11 mouse cellular contexts compared by ENCODE assay signal in the genomic region with DNA sequence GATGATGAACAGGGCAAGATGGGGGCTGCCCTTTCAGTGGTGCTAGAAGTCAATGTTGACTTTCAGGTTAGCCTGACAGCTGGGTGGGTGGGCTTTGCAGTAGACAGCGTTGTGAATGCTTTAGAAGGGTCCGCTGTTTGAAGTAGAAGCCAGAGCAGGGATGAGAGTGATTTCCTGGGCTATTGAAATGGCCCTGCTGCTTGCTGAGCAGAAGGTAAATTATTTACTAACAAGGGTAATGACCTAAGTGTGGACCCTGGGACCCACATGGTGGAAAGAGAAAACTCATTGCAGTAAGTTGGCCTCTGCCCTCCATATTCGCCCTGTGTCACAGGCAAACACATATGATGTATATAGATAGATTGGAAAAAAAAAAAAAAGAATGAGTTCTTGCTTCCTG. TPM values are rescaled to one million over a fixed set of nuclear protein-coding genes. Genes with fewer than 3 reads are reported as not detected.
A peak's percentile ranks its signal among the peaks of the same experiment; 100 is the strongest.
DNase-seq lines count a peak whose midpoint lies in the region; ATAC-seq and TF ChIP-seq lines count a peak whose summit lies in the region.
"Had no signal": no experiment of that assay in that cellular context is flagged by ENCODE, and none has a peak within 500 bp of the region (broad histone marks: within the 10 kb centered on the region; RNA-seq: fewer than 3 reads in every experiment).

No protein-coding gene starts in this region.

- no peak for ATAC-seq in embryonic facial prominence, embryonic 14.5 days (ENCODE audit: low read depth)
- no peak for ATAC-seq in forebrain, embryonic 15.5 days (replicated peaks)
- no peak for ATAC-seq in midbrain, postnatal 0 days (ENCODE audit: low FRiP score)

- 0 out of 2 replicates have a peak overlapping the region, but pooled peaks have one; percentile 2 for H3K9ac ChIP-seq in embryonic facial prominence, embryonic 14.5 days (ENCODE audit: low read depth, low read length)
- H3K9ac ChIP-seq in forebrain, embryonic 15.5 days (replicated peaks) = peak overlapping the region; percentile 26
- H3K9ac ChIP-seq in midbrain, postnatal 0 days (replicated peaks; ENCODE audit: low read length, poor library complexity, severe bottlenecking) = 0 out of 2 replicates have a peak overlapping the region, but pooled peaks have one; percentile 8

- H3K27ac ChIP-seq in embryonic facial prominence, embryonic 14.5 days (replicated peaks; ENCODE audit: low read depth, low read length) = no peak overlapping the region
- H3K27ac ChIP-seq in forebrain, embryonic 15.5 days (replicated peaks) = no peak overlapping the region
- H3K27ac ChIP-seq in midbrain, postnatal 0 days (ENCODE audit: low read depth, low read length) = no peak overlapping the region

- peaks cover 15% of the 10 kb centered on the region; the same call in 1 of the 2 replicates for H3K9me3 ChIP-seq in embryonic facial prominence, embryonic 14.5 days (ENCODE audit: control insufficient read depth, low read length)
- no peaks in the 10 kb centered on the region for H3K9me3 ChIP-seq in forebrain, embryonic 15.5 days
- no peaks in the 10 kb centered on the region for H3K9me3 ChIP-seq in midbrain, postnatal 0 days (ENCODE audit: low read length)

- DNase-seq in embryonic facial prominence, embryonic 14.5 days (ENCODE audit: low spot score) = no peak
- peak; percentile 50 for DNase-seq in kidney, postnatal 14 days
- no peak for DNase-seq in midbrain, postnatal 0 days (ENCODE audit: low spot score)
- no peak for DNase-seq in left cerebral cortex, postnatal 10 days (ENCODE audit: extremely low spot score in 1 of 2, low spot score in 2 of 2)
- DNase-seq in embryo, embryonic 9.5 days (ENCODE audit: extremely low spot score) = no peak
- no peak for DNase-seq in cerebellum, postnatal 25 days
- DNase-seq: adrenal gland, adult 8-10 months; right cerebral cortex, postnatal 25 days had no signal

- intact Hi-C loops in left cerebral cortex, postnatal 10 days (cut with DNase I) = no loop called here

- no peak overlapping the region for H3K4me3 ChIP-seq in embryonic facial prominence, embryonic 14.5 days (ENCODE audit: low read depth, low read length)
- peak overlapping the region; percentile 81; the same call in 1 of the 2 replicates for H3K4me3 ChIP-seq in forebrain, embryonic 15.5 days
- no peak overlapping the region; the same call in 1 of the 2 replicates for H3K4me3 ChIP-seq in midbrain, postnatal 0 days (ENCODE audit: low read depth, low read length)

- TF ChIP-seq CTCF in midbrain, postnatal 0 days (IDR thresholded peaks at IDR 0.05) = no peak

- no peak overlapping the region for H3K4me2 ChIP-seq in embryonic facial prominence, embryonic 14.5 days (ENCODE audit: low read depth, low read length)
- H3K4me2 ChIP-seq in forebrain, embryonic 15.5 days (replicated peaks) = peak overlapping the region; percentile 80
- peak overlapping the region; percentile 82 for H3K4me2 ChIP-seq in midbrain, postnatal 0 days (ENCODE audit: low read depth, low read length, poor library complexity, severe bottlenecking)

- H3K36me3 ChIP-seq in embryonic facial prominence, embryonic 14.5 days (ENCODE audit: control insufficient read depth, insufficient read depth, low read length) = peaks cover 36% of the 10 kb centered on the region
- peaks cover 29% of the 10 kb centered on the region for H3K36me3 ChIP-seq in forebrain, embryonic 15.5 days
- peaks cover 31% of the 10 kb centered on the region for H3K36me3 ChIP-seq in midbrain, postnatal 0 days (ENCODE audit: insufficient read depth, low read length)

- 85% methylated on average over 3 of the region's 3 CpGs for WGBS in embryonic facial prominence, embryonic 14.5 days
- 85% methylated on average over 3 of the region's 3 CpGs for WGBS in forebrain, embryonic 15.5 days
- 78% methylated on average over 3 of the region's 3 CpGs for WGBS in midbrain, postnatal 0 days

- 0 out of 2 replicates have a peak, but pooled peaks cover 14% of the 10 kb centered on the region for H3K4me1 ChIP-seq in embryonic facial prominence, embryonic 14.5 days (ENCODE audit: control insufficient read depth, insufficient read depth, low read length)
- H3K4me1 ChIP-seq in forebrain, embryonic 15.5 days = peaks cover 30% of the 10 kb centered on the region
- H3K4me1 ChIP-seq in midbrain, postnatal 0 days (ENCODE audit: insufficient read depth, low read length) = peaks cover 16% of the 10 kb centered on the region

- no peaks in the 10 kb centered on the region for H3K27me3 ChIP-seq in embryonic facial prominence, embryonic 14.5 days (replicated peaks; ENCODE audit: control insufficient read depth, insufficient read depth, low read length)
- H3K27me3 ChIP-seq in forebrain, embryonic 15.5 days = no peaks in the 10 kb centered on the region
- no peaks in the 10 kb centered on the region for H3K27me3 ChIP-seq in midbrain, postnatal 0 days (ENCODE audit: insufficient read depth, low read length)

RNA-seq across cellular contexts. Expression of a gene that starts 2.3 kb away (rescaled TPM):
- 24.4 and 28.2 TPM in 2 replicates for polyA plus RNA-seq in embryonic facial prominence, embryonic 14.5 days (2014; fragmentation: Nextera tagmentation; extraction: Ambion mirVana)
- 60.9 and 67.5 TPM in 2 replicates for polyA plus RNA-seq in forebrain, embryonic 15.5 days (2015; fragmentation: Nextera tagmentation; extraction: Ambion mirVana)
- total RNA-seq in midbrain, postnatal 0 days (2014; rRNA removed) = 84.7 and 101 TPM in 2 replicates
- polyA plus RNA-seq in midbrain, postnatal 0 days (2015; fragmentation: Nextera tagmentation; extraction: Ambion mirVana) = 52.8 and 55.6 TPM in 2 replicates
- 10 to 100 TPM; 50.3 to 51.0 TPM for total RNA-seq in left cerebral cortex, postnatal 10 days (2021)

RNA-seq across cellular contexts. Expression of a gene that starts 14.2 kb away (rescaled TPM):
- polyA plus RNA-seq in embryonic facial prominence, embryonic 14.5 days (2014; fragmentation: Nextera tagmentation; extraction: Ambion mirVana) = 0.52 and 1.5 TPM in 2 replicates
- polyA plus RNA-seq in forebrain, embryonic 15.5 days (2015; fragmentation: Nextera tagmentation; extraction: Ambion mirVana) = 0.36 and 0.46 TPM in 2 replicates
- total RNA-seq in midbrain, postnatal 0 days (2014; rRNA removed) = 0.76 and 0.88 TPM in 2 replicates
- 0.36 and 0.73 TPM in 2 replicates for polyA plus RNA-seq in midbrain, postnatal 0 days (2015; fragmentation: Nextera tagmentation; extraction: Ambion mirVana)
- under 1 TPM; 0.11 to 0.22 TPM for total RNA-seq in left cerebral cortex, postnatal 10 days (2021)

RNA-seq across cellular contexts. Expression of a gene that starts 25.9 kb away (rescaled TPM):
- polyA plus RNA-seq in embryonic facial prominence, embryonic 14.5 days (2014; fragmentation: Nextera tagmentation; extraction: Ambion mirVana) = 32.9 and 33.9 TPM in 2 replicates
- 31.1 and 33.6 TPM in 2 replicates for polyA plus RNA-seq in forebrain, embryonic 15.5 days (2015; fragmentation: Nextera tagmentation; extraction: Ambion mirVana)
- 37.2 and 39.3 TPM in 2 replicates for total RNA-seq in midbrain, postnatal 0 days (2014; rRNA removed)
- 28.0 and 29.6 TPM in 2 replicates for polyA plus RNA-seq in midbrain, postnatal 0 days (2015; fragmentation: Nextera tagmentation; extraction: Ambion mirVana)
- 10 to 100 TPM; 41.5 to 41.7 TPM for total RNA-seq in left cerebral cortex, postnatal 10 days (2021)

RNA-seq across cellular contexts. Expression of a gene that starts 29.7 kb away (rescaled TPM):
- polyA plus RNA-seq in embryonic facial prominence, embryonic 14.5 days (2014; fragmentation: Nextera tagmentation; extraction: Ambion mirVana) = 7.0 and 7.2 TPM in 2 replicates
- 12.8 and 15.1 TPM in 2 replicates for polyA plus RNA-seq in forebrain, embryonic 15.5 days (2015; fragmentation: Nextera tagmentation; extraction: Ambion mirVana)
- total RNA-seq in midbrain, postnatal 0 days (2014; rRNA removed) = 30.2 and 34.8 TPM in 2 replicates
- polyA plus RNA-seq in midbrain, postnatal 0 days (2015; fragmentation: Nextera tagmentation; extraction: Ambion mirVana) = 24.6 and 25.4 TPM in 2 replicates
- 1 to 10 TPM; 7.1 to 7.2 TPM for total RNA-seq in left cerebral cortex, postnatal 10 days (2021)

RNA-seq across cellular contexts. Expression of a gene that starts 33.8 kb away (rescaled TPM):
- polyA plus RNA-seq in embryonic facial prominence, embryonic 14.5 days (2014; fragmentation: Nextera tagmentation; extraction: Ambion mirVana) = 0.68 and 0.73 TPM in 2 replicates
- polyA plus RNA-seq in forebrain, embryonic 15.5 days (2015; fragmentation: Nextera tagmentation; extraction: Ambion mirVana) = 0.93 and 1.1 TPM in 2 replicates
- total RNA-seq in midbrain, postnatal 0 days (2014; rRNA removed) = 0.28 TPM in 1 of 2 replicates, not detected in the other
- 0.39 and 0.56 TPM in 2 replicates for polyA plus RNA-seq in midbrain, postnatal 0 days (2015; fragmentation: Nextera tagmentation; extraction: Ambion mirVana)
- total RNA-seq in left cerebral cortex, postnatal 10 days (2021) = under 1 TPM in 1 of 2 experiments, not detected in 1; 0.17 TPM
- total RNA-seq: common myeloid progenitor, adult 5-6 weeks; heart, postnatal 25 days had no signal
